In genomic region chr2:31246251-31246971, GRCm38 (mm10) we compare ENCODE assay signal across 8 mouse cellular contexts. TPM values are rescaled to one million over a fixed set of nuclear protein-coding genes. Genes with fewer than 3 reads are reported as not detected.
DNase-seq lines count a peak whose midpoint lies in the region; ATAC-seq and TF ChIP-seq lines count a peak whose summit lies in the region.

No protein-coding gene starts in this region.

- H3K27me3 ChIP-seq in Patski, result no peaks in the 10 kb centered on the region
- H3K27me3 ChIP-seq in embryonic facial prominence, embryonic 11.5 days (ENCODE audit: control insufficient read depth, insufficient read depth, low read length), result no peaks in the 10 kb centered on the region
- H3K27me3 ChIP-seq in hindbrain, embryonic 16.5 days (replicated peaks; ENCODE audit: control insufficient read depth, insufficient read depth, low read length), result no peaks in the 10 kb centered on the region
- H3K27me3 ChIP-seq in midbrain, embryonic 13.5 days, result peaks cover 32% of the 10 kb centered on the region

- H3K9ac ChIP-seq in embryonic facial prominence, embryonic 11.5 days (replicated peaks; ENCODE audit: low read length), result peak overlapping the region; percentile 96
- H3K9ac ChIP-seq in hindbrain, embryonic 16.5 days (ENCODE audit: low read depth, low read length), result peak overlapping the region; percentile 100
- peak overlapping the region; percentile 98 for H3K9ac ChIP-seq in midbrain, embryonic 13.5 days (replicated peaks)

- CTCF ChIA-PET in Patski (lab: Charles Lee), result interaction anchor here (1.7 kb wide), 1 partner anchor 45 kb away, joined by 5 read pairs; no protein-coding TSS in a partner anchor

- under 1% methylated on average over 38 of the region's 41 CpGs for WGBS in embryonic facial prominence, embryonic 11.5 days
- 1% methylated on average over 30 of the region's 41 CpGs for WGBS in hindbrain, embryonic 16.5 days
- 2% methylated on average over 41 of the region's 41 CpGs for WGBS in midbrain, embryonic 13.5 days

- peak overlapping the region; percentile 78 for H3K27ac ChIP-seq in embryonic facial prominence, embryonic 11.5 days (replicated peaks; ENCODE audit: low read depth, low read length)
- peak overlapping the region; percentile 87 for H3K27ac ChIP-seq in hindbrain, embryonic 16.5 days (ENCODE audit: low read depth, low read length)
- peak overlapping the region; percentile 87 for H3K27ac ChIP-seq in midbrain, embryonic 13.5 days

- no peak for TF ChIP-seq CTCF in Patski (IDR thresholded peaks at IDR 0.05)

- H3K4me2 ChIP-seq in embryonic facial prominence, embryonic 11.5 days (ENCODE audit: low read depth, low read length), result peak overlapping the region; percentile 90
- peak overlapping the region; percentile 92 for H3K4me2 ChIP-seq in hindbrain, embryonic 16.5 days (ENCODE audit: low read length)
- H3K4me2 ChIP-seq in midbrain, embryonic 13.5 days (replicated peaks), result peak overlapping the region; percentile 88

- in situ Hi-C loops in Patski (cut with MboI; ENCODE audit: low pct_unique_long_range_greater_than_20kb), result no loop called here

- H3K9me3 ChIP-seq in embryonic facial prominence, embryonic 11.5 days (replicated peaks; ENCODE audit: control insufficient read depth, low read length), result no peaks in the 10 kb centered on the region
- no peaks in the 10 kb centered on the region for H3K9me3 ChIP-seq in hindbrain, embryonic 16.5 days (ENCODE audit: control insufficient read depth, low read length)
- H3K9me3 ChIP-seq in midbrain, embryonic 13.5 days, result no peaks in the 10 kb centered on the region

- H3K4me1 ChIP-seq in embryonic facial prominence, embryonic 11.5 days (ENCODE audit: control insufficient read depth, insufficient read depth, low read length), result peaks cover 2% of the 10 kb centered on the region; the same call in 1 of the 2 replicates
- H3K4me1 ChIP-seq in hindbrain, embryonic 16.5 days (ENCODE audit: control insufficient read depth, insufficient read depth, low read depth, low read length), result peaks cover 42% of the 10 kb centered on the region
- peaks cover 64% of the 10 kb centered on the region for H3K4me1 ChIP-seq in midbrain, embryonic 13.5 days (replicated peaks)

- peak overlapping the region; percentile 90 for H3K4me3 ChIP-seq in embryonic facial prominence, embryonic 11.5 days (ENCODE audit: low read depth, low read length)
- peak overlapping the region; percentile 97 for H3K4me3 ChIP-seq in hindbrain, embryonic 16.5 days (ENCODE audit: low read length)
- H3K4me3 ChIP-seq in midbrain, embryonic 13.5 days (replicated peaks), result peak overlapping the region; percentile 96

- peak; percentile 12 for ATAC-seq in Patski
- ATAC-seq in embryonic facial prominence, embryonic 11.5 days (replicated peaks; ENCODE audit: insufficient number of reproducible peaks, low FRiP score, low TSS enrichment, low read depth), result peak; percentile 11; the same call in 1 of the 2 replicates
- peak; percentile 43 for ATAC-seq in hindbrain, embryonic 16.5 days
- peak; percentile 62 for ATAC-seq in midbrain, embryonic 13.5 days
- ATAC-seq in erythroid progenitor cell, adult 5-6 weeks (replicated peaks; ENCODE audit: low FRiP score, poor library complexity, severe bottlenecking), result no peak

- DNase-seq in layer of hippocampus, postnatal 36 days, result peak; percentile 58 to 60
- DNase-seq in layer of hippocampus, adult 9-10 months (ENCODE audit: low spot score), result no peak
- no peak for DNase-seq in Patski (ENCODE audit: low read depth, low spot score)
- DNase-seq in embryonic facial prominence, embryonic 11.5 days (ENCODE audit: low spot score), result peak; percentile 55
- peak; percentile 13 for DNase-seq in thymus, postnatal 0 days (ENCODE audit: low spot score)

- POLR2A ChIA-PET in Patski (lab: Charles Lee), result interaction anchor here (0.8 kb wide), 1 partner anchor 10 kb away, joined by 3 read pairs; no protein-coding TSS in a partner anchor

- H3K36me3 ChIP-seq in embryonic facial prominence, embryonic 11.5 days (replicated peaks; ENCODE audit: control insufficient read depth, insufficient read depth, low read depth, low read length), result no peaks in the 10 kb centered on the region
- H3K36me3 ChIP-seq in hindbrain, embryonic 16.5 days (ENCODE audit: control insufficient read depth, insufficient read depth, low read length), result no peaks in the 10 kb centered on the region
- peaks cover 17% of the 10 kb centered on the region for H3K36me3 ChIP-seq in midbrain, embryonic 13.5 days

RNA-seq across cellular contexts. Expression of gene Ncs1, which starts 0.8 kb away (rescaled TPM):
- total RNA-seq in layer of hippocampus, postnatal 36 days (2021), result 100 to 1,000 TPM; 291 to 311 TPM
- 29.7 TPM for polyA plus RNA-seq in Patski (2021)
- 59.5 and 60.3 TPM in 2 replicates for polyA plus RNA-seq in embryonic facial prominence, embryonic 11.5 days (2014; fragmentation: Nextera tagmentation; extraction: Ambion mirVana)
- polyA plus RNA-seq in hindbrain, embryonic 16.5 days (2015; fragmentation: Nextera tagmentation; extraction: Ambion mirVana), result 151 and 174 TPM in 2 replicates
- 116 and 120 TPM in 2 replicates for polyA plus RNA-seq in midbrain, embryonic 13.5 days (2015; fragmentation: Nextera tagmentation; extraction: Ambion mirVana)
- polyA plus RNA-seq in thymus, postnatal 0 days (2015; fragmentation: Nextera tagmentation; extraction: Ambion mirVana), result 6.3 and 6.7 TPM in 2 replicates
- total RNA-seq in erythroid progenitor cell, adult 5-6 weeks (2015; ENCODE audit: low replicate concordance), result not detected in 2 replicates
- total RNA-seq in erythroid progenitor cell, adult 5-6 weeks (2017; ENCODE audit: low replicate concordance), result 0.39 TPM in 1 of 2 replicates, not detected in the other

Comparison
In these comparisons a context has a peak if more than half of its experiments do, and no peak if none do; other contexts are left out.
1. DNase-seq: peak in layer of hippocampus, postnatal 36 days (2 of 2), embryonic facial prominence, embryonic 11.5 days (single experiment) and thymus, postnatal 0 days (single experiment); none in layer of hippocampus, adult 9-10 months (single experiment) and Patski (single experiment).
2. Peak in every context shown above with its lines, with median percentiles within 50 percentile points of each other: H3K27ac ChIP-seq, H3K4me2 ChIP-seq, H3K4me3 ChIP-seq and H3K9ac ChIP-seq.